Mouse (Mus musculus): ENCODE results near the gene Psmc1. TPM values are rescaled to one million over a fixed set of nuclear protein-coding genes. Genes with fewer than 3 reads are reported as not detected.

The Psmc1 gene
- polyA plus RNA-seq, 1 experiment from 2014 or later: 285 TPM

- ATAC-seq (ENCODE audit: low FRiP score): no peak
- Histone ChIP-seq H3K27me3 (no peaks in the 10 kb centered on the region), H3K36me3 (peaks cover 88% of the 10 kb centered on the region), H3K9me3 (no peaks in the 10 kb centered on the region), H3K4me2 (no peak overlapping the region), H3K9ac (no peak overlapping the region), H3K4me3 (no peak overlapping the region), H3K4me1 (replicated peaks) (0 out of 2 replicates have a peak, but pooled peaks cover 2% of the 10 kb centered on the region), H3K27ac (0 out of 2 replicates have a peak overlapping the region, but pooled peaks have one; percentile 3)
- WGBS: 79% methylated on average over 8 of the region's 8 CpGs
These were observed 18.0 kb downstream of the Psmc1 start for GRCm38 (mm10) chr12:100127866-100128480.

GRCm38 (mm10) chr12:100128522-100128921 lies 18.6 kb downstream of the Psmc1 start:
- H3K4me3 ChIP-seq: no peak overlapping the region

DNA sequence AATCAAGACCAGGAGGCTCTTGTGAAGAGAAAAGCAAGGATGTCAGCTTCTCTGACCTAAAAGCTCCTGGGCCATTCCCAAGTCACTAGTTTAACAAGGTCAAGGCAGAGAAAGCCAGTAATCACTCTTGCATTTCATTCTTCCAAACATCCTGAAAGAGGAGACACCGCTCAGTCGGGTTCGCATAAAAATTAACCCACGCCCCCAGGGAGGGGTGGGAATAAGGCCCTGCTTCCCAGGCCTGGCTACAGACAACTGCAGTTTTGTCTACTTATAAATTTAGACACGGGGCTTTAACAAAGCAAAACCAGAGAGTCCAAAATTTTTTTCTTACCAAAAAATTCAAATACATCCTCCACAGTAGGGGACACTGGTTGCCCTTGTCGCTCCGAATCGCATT lies 19.0 kb downstream of the Psmc1 start:
- no peak for ATAC-seq (ENCODE audit: low FRiP score)
- H3K36me3 ChIP-seq: peaks cover 88% of the 10 kb centered on the region
- H3K27me3 ChIP-seq: no peaks in the 10 kb centered on the region
- 75% methylated on average over 8 of the region's 8 CpGs for WGBS
- no peak overlapping the region for H3K27ac ChIP-seq
- peak overlapping the region; percentile 3; the same call in 1 of the 2 replicates for H3K9ac ChIP-seq
- H3K4me2 ChIP-seq: no peak overlapping the region
- H3K4me3 ChIP-seq: no peak overlapping the region
- H3K9me3 ChIP-seq: no peaks in the 10 kb centered on the region
- H3K4me1 ChIP-seq (replicated peaks): 0 out of 2 replicates have a peak, but pooled peaks cover 2% of the 10 kb centered on the region

More at GRCm38 (mm10) chr12:100128522-100128921, 18.6 kb downstream of the Psmc1 start:
- Histone ChIP-seq H3K4me1 (replicated peaks) (0 out of 2 replicates have a peak, but pooled peaks cover 2% of the 10 kb centered on the region), H3K27ac (no peak overlapping the region), H3K36me3 (peaks cover 88% of the 10 kb centered on the region), H3K9ac (peak overlapping the region; percentile 3; the same call in 1 of the 2 replicates), H3K4me2 (no peak overlapping the region), H3K9me3 (no peaks in the 10 kb centered on the region), H3K27me3 (no peaks in the 10 kb centered on the region)
- ATAC-seq (ENCODE audit: low FRiP score): no peak
- 90% methylated on average over 6 of the region's 6 CpGs for WGBS

DNA sequence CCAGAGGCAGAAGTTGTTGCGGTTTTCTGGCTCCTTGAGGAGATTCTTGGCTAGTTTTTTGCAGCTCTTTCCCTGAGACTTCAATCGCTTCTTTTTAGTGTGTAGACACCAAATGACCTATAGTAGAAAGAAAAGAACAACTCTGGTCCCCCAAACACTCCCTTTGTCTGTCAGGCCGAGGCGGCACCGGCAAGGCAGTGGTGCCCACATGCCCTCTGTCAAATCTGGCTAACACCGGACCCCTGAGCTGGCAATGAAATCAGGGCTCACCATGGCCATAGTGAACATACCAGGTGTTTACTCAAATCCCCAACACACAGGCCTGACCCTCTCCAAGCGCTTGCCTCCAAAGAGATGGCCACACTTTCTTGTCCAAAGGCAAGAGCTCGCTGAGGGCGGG lies 21.2 kb downstream of the Psmc1 start:
- Histone ChIP-seq H3K4me3 (no peak overlapping the region), H3K4me2 (no peak overlapping the region), H3K9ac (no peak overlapping the region), H3K9me3 (no peaks in the 10 kb centered on the region), H3K36me3 (peaks cover 84% of the 10 kb centered on the region), H3K27ac (no peak overlapping the region), H3K4me1 (replicated peaks) (0 out of 2 replicates have a peak, but pooled peaks cover 2% of the 10 kb centered on the region), H3K27me3 (no peaks in the 10 kb centered on the region)
- WGBS: 89% methylated on average over 9 of the region's 9 CpGs
- no peak for ATAC-seq (ENCODE audit: low FRiP score)

GRCm38 (mm10) chr12:100131655-100132054 lies 21.7 kb downstream of the Psmc1 start:
- Histone ChIP-seq H3K4me2 (no peak overlapping the region), H3K9ac (no peak overlapping the region), H3K4me1 (replicated peaks) (0 out of 2 replicates have a peak, but pooled peaks cover 2% of the 10 kb centered on the region), H3K9me3 (no peaks in the 10 kb centered on the region), H3K36me3 (peaks cover 84% of the 10 kb centered on the region), H3K4me3 (no peak overlapping the region), H3K27ac (no peak overlapping the region), H3K27me3 (no peaks in the 10 kb centered on the region)
- no peak for ATAC-seq (ENCODE audit: low FRiP score)
- 52% methylated on average over 8 of the region's 8 CpGs for WGBS

DNA sequence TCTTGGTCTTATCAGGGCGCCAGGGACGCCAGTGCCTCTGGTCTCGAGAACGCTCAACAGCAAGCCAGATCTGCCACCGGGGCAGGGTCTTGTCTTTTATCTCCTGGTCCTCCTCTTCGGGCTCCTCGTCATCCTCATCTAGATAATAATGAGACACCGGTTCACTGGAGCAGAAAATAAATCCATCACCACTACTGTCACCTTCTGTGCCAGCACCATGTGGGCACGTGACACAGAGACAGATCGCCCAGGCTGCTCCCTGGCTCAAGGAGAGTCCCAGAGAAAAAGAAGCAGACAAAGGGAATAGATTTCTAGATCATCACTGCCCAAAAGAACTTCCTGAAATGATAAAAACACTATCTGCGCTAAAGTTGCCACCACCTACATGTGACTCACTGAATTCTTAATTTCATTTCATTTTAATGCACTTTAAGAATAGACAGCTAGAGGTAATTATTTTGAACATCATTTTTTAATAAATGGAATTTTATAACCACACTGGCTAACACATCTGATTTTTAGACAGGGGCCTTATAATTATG lies 24.5 kb downstream of the Psmc1 start:
- 0 out of 2 replicates have a peak, but pooled peaks cover 2% of the 10 kb centered on the region for H3K4me1 ChIP-seq (replicated peaks)
- peak overlapping the region; percentile 32; the same call in 1 of the 2 replicates for H3K4me2 ChIP-seq
- H3K4me3 ChIP-seq: peak overlapping the region; percentile 22; the same call in 1 of the 2 replicates
- peak overlapping the region; percentile 75 for H3K27ac ChIP-seq
- H3K9me3 ChIP-seq: no peaks in the 10 kb centered on the region
- H3K9ac ChIP-seq: no peak overlapping the region
- ATAC-seq (ENCODE audit: low FRiP score): no peak
- H3K36me3 ChIP-seq: peaks cover 90% of the 10 kb centered on the region
- no peaks in the 10 kb centered on the region for H3K27me3 ChIP-seq
- WGBS: 71% methylated on average over 11 of the region's 11 CpGs

- H3K27ac ChIP-seq: peak overlapping the region; percentile 64
- H3K9me3 ChIP-seq: no peaks in the 10 kb centered on the region
- H3K4me3 ChIP-seq: no peak overlapping the region
- no peaks in the 10 kb centered on the region for H3K4me1 ChIP-seq (replicated peaks)
- H3K27me3 ChIP-seq: no peaks in the 10 kb centered on the region
- ATAC-seq (ENCODE audit: low FRiP score): no peak
- H3K9ac ChIP-seq: peak overlapping the region; percentile 39; the same call in 1 of the 2 replicates
- H3K4me2 ChIP-seq: no peak overlapping the region
- WGBS: 92% methylated on average over 3 of the region's 3 CpGs
- peaks cover 90% of the 10 kb centered on the region for H3K36me3 ChIP-seq
These were observed 25.2 kb downstream of the Psmc1 start for GRCm38 (mm10) chr12:100135117-100135516.

DNA sequence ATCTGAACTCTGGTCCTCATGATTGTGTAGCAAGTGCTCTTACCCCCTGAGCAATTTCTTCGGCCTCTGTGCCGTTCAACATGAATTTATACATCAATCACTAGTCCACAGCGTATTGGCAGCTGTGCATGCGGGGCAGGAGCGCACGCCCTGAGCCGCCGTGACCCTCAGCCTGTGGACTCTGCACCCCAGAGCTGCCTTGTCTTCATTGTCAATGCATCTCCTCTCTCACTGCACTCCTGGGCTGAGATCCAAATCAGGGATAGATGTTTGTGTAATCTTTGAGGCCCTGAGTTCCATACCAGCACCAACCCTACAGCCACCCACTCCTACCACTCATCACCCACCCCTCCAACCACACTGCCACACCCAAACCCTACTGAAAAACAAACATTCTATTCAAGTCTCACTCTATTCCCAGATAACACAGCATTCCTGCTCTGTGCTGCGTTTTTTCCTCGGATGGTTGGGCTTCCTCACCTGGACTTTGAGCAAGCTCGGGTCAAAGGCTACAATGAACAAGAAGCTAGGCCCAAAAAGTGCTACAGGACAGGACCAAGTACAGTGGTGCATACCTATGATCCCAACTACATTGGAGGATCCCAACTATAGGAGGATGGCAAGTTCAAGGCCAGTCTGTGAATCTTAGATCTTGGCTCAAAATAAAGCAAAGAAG lies 33.0 kb downstream of the Psmc1 start:
- WGBS: 94% methylated on average over 11 of the region's 11 CpGs
- Histone ChIP-seq H3K9me3 (no peaks in the 10 kb centered on the region), H3K27me3 (no peaks in the 10 kb centered on the region), H3K4me3 (no peak overlapping the region), H3K4me1 (replicated peaks) (no peaks in the 10 kb centered on the region), H3K4me2 (no peak overlapping the region), H3K36me3 (peaks cover 95% of the 10 kb centered on the region), H3K9ac (no peak overlapping the region), H3K27ac (no peak overlapping the region)
- no peak for ATAC-seq (ENCODE audit: low FRiP score)

DNA sequence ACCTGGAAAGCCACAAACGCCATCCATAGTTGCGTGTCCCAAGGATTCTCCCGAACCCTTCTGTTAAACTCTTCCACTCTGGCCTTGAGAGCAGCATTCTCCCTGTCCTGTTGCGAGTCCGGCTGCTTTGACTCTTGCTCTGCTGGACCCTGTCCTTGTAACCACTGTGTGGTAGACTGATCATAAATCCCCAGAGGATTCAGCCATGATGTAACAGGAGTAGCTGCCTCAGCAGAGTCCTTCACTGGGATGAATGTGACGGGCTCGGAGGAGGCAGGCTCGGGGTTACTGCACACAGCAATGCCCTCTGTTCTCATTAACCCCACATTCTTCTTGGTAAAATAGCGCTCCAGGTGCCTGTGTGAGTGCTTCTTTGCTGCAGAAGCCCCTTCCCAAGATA lies 33.8 kb downstream of the Psmc1 start:
- Histone ChIP-seq H3K36me3 (peaks cover 93% of the 10 kb centered on the region), H3K4me2 (no peak overlapping the region), H3K9me3 (no peaks in the 10 kb centered on the region), H3K4me3 (no peak overlapping the region), H3K9ac (no peak overlapping the region), H3K4me1 (replicated peaks) (no peaks in the 10 kb centered on the region), H3K27me3 (no peaks in the 10 kb centered on the region), H3K27ac (no peak overlapping the region)
- 93% methylated on average over 9 of the region's 9 CpGs for WGBS
- no peak for ATAC-seq (ENCODE audit: low FRiP score)

DNA sequence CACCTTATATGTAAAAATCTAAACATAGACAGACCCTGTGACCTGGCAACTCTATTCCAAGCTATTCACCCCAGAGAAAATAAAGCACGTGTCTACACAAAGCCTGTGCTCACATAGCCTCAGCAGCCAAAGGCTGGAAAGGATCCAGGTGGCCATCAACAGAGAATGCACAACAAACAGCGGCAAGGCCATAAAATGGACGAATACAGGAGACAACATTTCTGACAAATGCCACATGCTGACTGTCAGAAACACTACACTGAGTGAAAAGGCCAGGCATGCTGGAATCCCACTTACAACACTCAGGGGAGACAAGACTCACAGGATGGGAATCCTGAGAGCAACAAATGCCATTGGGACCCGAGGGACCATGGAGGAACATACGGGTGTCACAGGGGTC lies 34.3 kb downstream of the Psmc1 start:
- WGBS: 91% methylated on average over 5 of the region's 5 CpGs
- Histone ChIP-seq H3K4me3 (no peak overlapping the region), H3K9me3 (no peaks in the 10 kb centered on the region), H3K4me1 (replicated peaks) (no peaks in the 10 kb centered on the region), H3K27ac (no peak overlapping the region), H3K36me3 (peaks cover 93% of the 10 kb centered on the region), H3K4me2 (no peak overlapping the region), H3K27me3 (no peaks in the 10 kb centered on the region), H3K9ac (no peak overlapping the region)
- no peak for ATAC-seq (ENCODE audit: low FRiP score)

- no peak overlapping the region for H3K27ac ChIP-seq
- no peak for ATAC-seq (ENCODE audit: low FRiP score)
- H3K4me2 ChIP-seq: no peak overlapping the region
- no peak overlapping the region for H3K9ac ChIP-seq
- H3K4me1 ChIP-seq (replicated peaks): no peaks in the 10 kb centered on the region
- H3K36me3 ChIP-seq: peaks cover 39% of the 10 kb centered on the region
- no peaks in the 10 kb centered on the region for H3K9me3 ChIP-seq
- H3K27me3 ChIP-seq: no peaks in the 10 kb centered on the region
- 85% methylated on average over 7 of the region's 7 CpGs for WGBS
- no peak overlapping the region for H3K4me3 ChIP-seq
These were observed 42.5 kb downstream of the Psmc1 start for GRCm38 (mm10) chr12:100152466-100152865.

- WGBS: under 1% methylated on average over 26 of the region's 26 CpGs
- ATAC-seq (ENCODE audit: low FRiP score): peak; percentile 99
- Histone ChIP-seq H3K27ac (peak within 1 kb of the TSS; percentile 74), H3K4me1 (replicated peaks) (peaks cover 14% of the 10 kb centered on the region), H3K9ac (peak within 1 kb of the TSS; percentile 71), H3K9me3 (no peaks in the 10 kb centered on the region), H3K27me3 (no peaks in the 10 kb centered on the region), H3K4me3 (peak within 1 kb of the TSS; percentile 51), H3K36me3 (0 out of 2 replicates have a peak, but pooled peaks cover 3% of the 10 kb centered on the region), H3K4me2 (peak within 1 kb of the TSS; percentile 56)
These were observed 49.5 kb downstream of the Psmc1 start, which contains the start of gene Nrde2 for GRCm38 (mm10) chr12:100159261-100159975. Nrde2 (minus strand) TSS chr12:100159653.
